Mouse (Mus musculus) cerebellum, adult 9-10 months (tissue): ENCODE measurements around the gene Pknox2.
A peak's percentile ranks its signal among the peaks of the same experiment; 100 is the strongest.

Experiments used
- DNase-seq: peaks from one replicate; pipeline ENCODE4 v3.0.0; 2022

Gene Pknox2

GRCm38 (mm10) chr9:36873796-36874195 lies 273.4 kb downstream of the Pknox2 start:
- no peak for DNase-seq

GRCm38 (mm10) chr9:36870263-36870662 lies 276.9 kb downstream of the Pknox2 start:
- peak; percentile 77 for DNase-seq

GRCm38 (mm10) chr9:36868662-36869061 lies 278.5 kb downstream of the Pknox2 start:
- DNase-seq = no peak

GRCm38 (mm10) chr9:36864862-36865813 lies 282.1 kb downstream of the Pknox2 start:
- DNase-seq = no peak

- no peak for DNase-seq
Measured at GRCm38 (mm10) chr9:36863694-36864093, 283.5 kb downstream of the Pknox2 start.

- DNase-seq = no peak
Measured at GRCm38 (mm10) chr9:36862576-36862975, 284.6 kb downstream of the Pknox2 start.

GRCm38 (mm10) chr9:36858677-36859076 lies 288.5 kb downstream of the Pknox2 start:
- peak; percentile 98 for DNase-seq

- no peak for DNase-seq
Measured at GRCm38 (mm10) chr9:36857476-36858117, 289.6 kb downstream of the Pknox2 start.

- no peak for DNase-seq
Measured at GRCm38 (mm10) chr9:36856351-36856750, 290.9 kb downstream of the Pknox2 start.

- no peak for DNase-seq
Measured at GRCm38 (mm10) chr9:36852175-36852574, 295.0 kb downstream of the Pknox2 start.

- DNase-seq = no peak
Measured at GRCm38 (mm10) chr9:36850091-36850490, 297.1 kb downstream of the Pknox2 start.

GRCm38 (mm10) chr9:36848661-36849060 lies 298.5 kb downstream of the Pknox2 start:
- DNase-seq = no peak

GRCm38 (mm10) chr9:36846346-36846745 lies 300.9 kb downstream of the Pknox2 start:
- no peak for DNase-seq
